Mouse (Mus musculus) 3T3-L1 (cell line): ENCODE results near the gene Rpp40.

Experiments
- DNase-seq: peaks from one replicate; pipeline ENCODE4 v3.0.0-alpha.2; 2015; ENCODE audit warnings: low read depth, low spot score

Gene Rpp40

DNA sequence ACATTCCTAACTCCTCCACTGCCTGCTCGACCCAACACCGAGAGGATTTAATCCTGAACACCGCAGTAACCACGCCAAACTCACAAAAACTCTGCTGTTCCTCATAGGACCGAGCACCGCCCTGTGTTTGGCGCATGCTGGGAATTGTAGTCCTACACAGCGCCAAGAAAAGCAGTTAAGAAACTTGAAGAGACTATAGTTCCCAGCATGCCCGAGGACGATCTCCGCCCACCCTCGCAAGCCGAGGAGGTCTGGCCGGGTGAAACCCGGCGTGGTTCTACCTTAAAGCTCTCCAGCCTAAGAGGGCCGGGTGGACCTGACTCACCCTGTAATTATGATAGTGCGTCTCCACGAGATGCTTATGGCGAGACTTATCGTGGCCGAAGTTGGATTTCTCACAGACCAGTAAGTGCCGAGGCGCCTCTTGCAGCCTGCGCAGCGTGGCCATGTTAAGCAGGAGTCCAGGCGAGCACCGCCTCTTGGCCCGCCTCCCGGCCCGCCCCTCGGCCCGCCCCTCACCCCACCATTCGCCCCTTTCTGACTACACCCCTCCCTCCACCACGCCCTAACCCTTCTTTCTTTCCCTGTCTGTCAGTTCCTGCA lies at the start of gene Rpp40:
Rpp40 (minus strand) TSS at position 481 of the 603 bp plus-strand sequence.
- DNase-seq: peak; percentile 96

DNA sequence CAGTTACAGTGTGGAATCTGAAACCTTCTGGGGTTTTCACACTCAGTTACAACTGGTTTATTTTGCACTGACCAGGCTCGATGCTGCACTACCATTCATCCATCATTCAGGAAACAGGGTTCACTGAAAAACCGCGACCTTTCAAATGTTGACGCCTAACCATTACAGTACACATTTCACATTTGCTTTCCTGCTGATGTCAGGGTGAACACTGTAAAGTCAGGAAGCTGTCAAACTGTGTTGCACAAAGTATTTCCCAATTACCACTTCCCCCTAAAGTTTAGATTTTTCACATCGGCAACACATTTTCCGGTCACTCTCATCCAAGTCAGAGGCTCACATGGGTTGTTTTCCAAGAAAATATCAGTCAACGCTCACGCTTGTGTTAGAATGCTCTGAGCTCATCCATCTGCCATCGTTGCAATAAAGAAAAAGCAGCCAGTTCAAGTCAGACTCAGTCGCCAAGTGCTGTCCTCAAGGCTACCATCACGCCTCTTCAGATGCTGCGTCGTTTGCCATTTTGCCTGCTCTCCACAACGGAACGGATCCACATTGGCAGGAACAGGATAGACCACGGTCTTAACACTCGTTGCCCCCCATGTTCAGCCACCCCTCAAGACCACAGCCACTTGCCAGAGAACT lies 43.8 kb upstream of the Rpp40 start:
- no peak for DNase-seq

DNA sequence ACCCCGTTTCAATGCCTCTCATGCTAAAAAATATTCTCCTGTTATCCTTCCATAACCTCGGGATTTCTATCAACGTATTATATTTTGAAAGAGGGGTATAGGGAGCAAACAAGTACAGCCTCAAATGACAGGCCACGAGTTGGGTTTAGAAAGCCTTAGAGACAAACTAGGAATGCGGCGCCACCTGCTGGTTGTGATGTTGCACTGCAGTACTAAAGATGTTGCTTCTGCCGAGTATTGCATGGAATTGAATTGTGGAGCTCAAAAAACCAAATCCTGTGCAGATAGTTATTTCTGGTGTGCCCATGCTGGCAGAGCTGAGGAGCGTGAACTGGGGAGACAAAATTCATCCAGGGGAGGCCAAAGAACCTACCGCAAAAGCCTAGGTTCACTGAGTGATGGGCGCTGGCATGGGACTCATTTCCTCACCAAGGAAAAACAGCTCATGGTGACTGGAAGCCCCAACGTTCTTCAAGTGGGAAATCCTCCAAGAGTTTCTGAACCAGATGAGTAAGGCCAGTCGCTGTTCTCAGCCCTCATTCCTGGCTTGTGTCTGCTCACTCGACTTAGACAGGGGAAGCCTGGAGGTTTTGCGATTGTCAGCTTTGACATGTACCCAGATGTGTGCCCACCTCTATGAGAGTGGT lies 41.3 kb upstream of the Rpp40 start:
- peak; percentile 88 for DNase-seq

DNA sequence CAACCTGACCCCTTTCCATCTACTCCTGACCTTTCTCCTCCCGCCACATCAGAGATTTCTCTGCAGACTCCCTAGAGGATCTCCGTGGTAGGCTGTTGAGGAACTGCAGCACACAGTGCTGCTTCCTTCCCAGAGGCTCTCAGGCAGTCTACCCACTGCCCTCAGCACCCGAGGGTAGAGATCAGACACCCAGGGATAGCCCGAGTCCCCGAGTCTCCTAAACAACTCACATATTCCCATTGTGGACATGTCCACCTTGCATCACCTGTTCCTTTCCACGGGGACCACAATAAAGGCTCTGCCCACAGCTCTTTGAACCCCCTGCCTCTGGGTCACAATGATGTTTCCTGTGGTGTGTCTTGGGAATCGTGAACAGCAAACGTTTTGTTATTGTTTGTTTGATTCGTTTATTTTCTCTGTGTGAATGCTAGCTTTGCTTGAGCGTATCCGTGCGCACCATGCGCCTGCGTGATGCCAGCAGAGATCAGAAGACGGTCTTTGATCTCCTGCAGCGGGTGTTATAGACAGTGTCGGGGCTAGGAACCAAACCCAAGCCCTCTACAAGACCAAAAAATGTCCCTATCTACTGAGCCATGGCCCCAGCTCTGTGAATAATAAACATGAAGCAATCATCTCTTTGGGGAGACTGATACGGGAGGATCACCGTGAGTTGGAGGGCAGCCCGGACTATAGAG lies 40.6 kb upstream of the Rpp40 start:
- no peak for DNase-seq

DNA sequence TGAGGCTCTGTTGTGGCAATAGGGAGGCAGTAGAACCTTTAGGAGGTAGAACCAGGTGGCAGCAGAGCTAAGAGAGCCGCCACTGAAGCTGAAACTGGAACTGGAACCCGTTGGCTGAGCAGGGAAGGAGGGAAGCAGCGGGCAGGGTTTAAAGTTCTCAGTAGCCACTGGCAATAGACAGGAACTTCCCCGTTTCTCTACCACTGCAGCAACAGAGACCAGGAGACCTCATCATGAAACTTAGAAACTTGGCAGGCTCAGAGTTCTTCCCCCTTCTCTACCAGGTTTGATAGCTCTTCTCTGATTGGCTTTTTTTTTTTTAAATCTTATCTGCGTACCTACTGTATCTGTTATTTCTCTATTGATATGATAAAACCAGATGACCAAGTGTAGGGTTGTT lies 34.8 kb upstream of the Rpp40 start:
- DNase-seq: no peak

DNA sequence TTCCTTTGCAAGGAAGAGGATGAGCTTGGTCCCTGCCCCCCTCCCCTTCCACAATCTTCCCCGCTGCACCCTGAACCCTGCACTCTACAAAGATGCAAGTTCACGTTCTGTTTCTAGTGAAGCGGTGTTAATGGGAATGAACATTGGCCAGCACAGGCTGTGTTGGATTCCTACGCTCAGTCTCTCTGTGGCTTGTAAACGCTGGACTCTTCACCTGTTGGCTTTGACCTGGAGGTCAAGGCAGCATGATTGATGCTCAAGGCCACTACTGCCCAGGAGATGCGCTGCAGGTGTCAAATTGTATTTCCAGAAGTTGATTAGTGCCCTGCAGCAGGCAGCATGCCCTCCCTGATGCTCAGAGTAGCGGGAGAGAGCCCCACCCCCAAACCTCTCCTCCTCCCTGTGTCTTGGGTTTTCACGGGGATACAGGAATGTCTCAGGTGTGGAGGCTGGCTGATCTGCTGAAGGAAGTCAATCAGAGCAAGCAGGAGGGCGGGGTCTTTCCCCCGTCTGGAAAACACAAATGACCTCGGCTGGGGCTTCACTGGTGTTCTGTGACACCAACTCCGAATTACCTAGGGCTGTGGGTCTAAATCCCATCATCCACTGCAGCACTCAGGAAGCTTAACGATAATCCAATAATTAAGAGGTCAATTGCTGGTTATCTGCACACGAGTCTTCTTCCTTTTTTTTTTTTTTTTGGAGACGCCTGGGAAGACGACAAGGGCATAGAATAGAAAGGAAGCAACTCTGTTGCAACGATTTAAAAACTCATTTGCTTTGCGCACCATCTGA lies 33.9 kb upstream of the Rpp40 start:
- no peak for DNase-seq

DNA sequence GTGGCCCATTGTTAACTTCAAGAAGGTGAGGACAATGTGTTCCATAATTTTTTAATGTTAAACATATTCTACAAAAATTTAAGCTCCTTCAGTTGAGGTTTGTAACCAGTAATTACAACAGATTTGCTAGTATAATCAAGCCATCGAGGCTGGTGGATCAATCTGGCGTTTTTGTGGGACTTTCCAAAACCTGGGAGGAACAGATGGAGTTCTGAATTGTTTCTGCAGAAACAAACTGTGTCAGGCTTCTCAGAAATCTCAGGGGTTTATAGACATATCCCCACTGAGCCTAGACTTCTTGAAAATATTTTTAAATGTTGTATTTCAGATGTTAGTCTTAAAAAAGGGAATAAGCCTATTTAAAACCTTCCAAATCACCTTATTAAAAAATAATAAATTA lies 31.8 kb upstream of the Rpp40 start:
- no peak for DNase-seq

DNA sequence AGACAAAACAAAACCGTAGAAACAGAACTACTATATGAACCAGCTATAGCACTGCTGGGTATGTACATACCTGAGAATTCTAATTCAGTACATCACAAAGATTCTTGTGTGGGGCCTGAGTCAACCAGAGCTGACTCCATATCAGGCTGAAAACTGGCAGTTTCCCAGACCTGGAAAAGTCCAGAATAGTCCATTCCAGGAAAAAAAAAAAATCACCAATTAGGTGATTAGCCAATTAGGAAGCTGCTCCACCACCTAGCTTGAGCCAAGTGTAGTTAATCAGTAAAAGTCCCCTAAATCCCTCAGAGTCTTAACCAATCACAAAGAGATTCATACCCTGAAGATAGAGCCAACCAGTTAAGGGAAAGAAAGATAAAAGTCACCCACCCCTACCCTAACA lies 5.3 kb upstream of the Rpp40 start:
- no peak for DNase-seq

DNA sequence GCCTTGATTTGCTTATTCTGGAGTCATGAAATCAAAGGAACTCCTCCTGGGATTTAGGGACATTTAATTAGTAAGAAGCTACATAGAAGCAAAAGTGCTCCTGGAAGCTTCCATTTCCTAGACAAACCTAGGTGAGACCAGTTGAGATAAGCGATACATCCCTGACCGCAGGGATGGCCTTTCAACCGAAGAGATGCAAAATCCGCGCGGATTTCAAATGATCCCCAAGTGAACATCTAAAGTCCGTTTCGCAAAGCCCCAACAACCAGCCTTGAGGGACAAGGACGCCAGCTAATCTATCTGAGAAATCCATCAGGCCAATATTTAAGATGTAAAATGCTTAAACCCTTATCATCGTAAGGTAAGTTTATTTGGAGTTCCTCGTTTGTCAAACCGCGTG lies 781 bp downstream of the Rpp40 start:
- no peak for DNase-seq

DNA sequence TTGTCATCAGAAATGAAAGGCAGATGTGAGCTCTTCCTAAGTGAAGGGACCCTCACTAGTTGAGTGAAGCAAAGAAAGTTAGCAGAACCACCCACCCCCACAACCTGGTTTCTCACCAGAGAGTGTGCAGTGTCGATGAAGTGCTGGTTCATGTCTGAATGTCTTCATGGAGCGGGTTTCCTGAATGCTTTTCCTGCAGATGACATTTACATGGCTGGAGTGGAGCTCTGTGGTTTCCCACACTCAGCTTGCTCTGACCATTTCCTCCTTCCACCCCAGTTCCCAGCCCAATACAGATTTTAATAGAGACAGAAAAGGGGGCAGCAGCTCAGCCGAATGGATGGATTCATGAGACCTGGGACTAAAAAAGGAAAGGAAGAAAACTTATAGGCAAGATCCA lies 13.3 kb downstream of the Rpp40 start:
- no peak for DNase-seq

DNA sequence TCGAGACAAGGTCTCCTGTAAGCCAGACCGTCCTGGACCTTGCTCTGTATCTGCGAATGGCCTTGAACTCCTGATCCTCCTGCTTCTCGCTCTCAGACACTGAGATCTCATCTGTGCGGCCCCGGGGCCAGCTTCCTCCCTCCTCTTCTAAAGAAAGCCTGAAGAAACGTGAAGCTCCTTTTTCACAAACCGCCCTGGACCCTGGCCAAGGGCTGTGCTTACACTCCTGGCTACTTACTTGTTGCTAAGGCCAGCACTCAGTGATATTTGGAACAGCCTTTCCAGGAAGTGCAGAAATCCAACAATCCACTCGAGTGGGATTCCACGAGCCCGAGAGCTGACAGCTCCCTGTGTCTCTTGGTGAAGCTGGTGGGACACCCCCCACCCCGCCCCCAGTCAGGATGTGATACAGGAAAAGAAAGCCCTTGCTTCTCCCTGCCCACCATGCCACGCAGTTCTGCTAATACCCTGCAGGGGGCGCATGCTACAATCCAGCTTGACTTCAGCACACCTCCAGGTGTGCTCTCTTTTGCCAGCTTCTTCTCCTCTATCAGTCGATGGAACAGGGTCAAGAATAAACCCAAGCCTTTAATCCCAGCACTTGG lies 19.9 kb downstream of the Rpp40 start:
- peak; percentile 28 for DNase-seq

DNA sequence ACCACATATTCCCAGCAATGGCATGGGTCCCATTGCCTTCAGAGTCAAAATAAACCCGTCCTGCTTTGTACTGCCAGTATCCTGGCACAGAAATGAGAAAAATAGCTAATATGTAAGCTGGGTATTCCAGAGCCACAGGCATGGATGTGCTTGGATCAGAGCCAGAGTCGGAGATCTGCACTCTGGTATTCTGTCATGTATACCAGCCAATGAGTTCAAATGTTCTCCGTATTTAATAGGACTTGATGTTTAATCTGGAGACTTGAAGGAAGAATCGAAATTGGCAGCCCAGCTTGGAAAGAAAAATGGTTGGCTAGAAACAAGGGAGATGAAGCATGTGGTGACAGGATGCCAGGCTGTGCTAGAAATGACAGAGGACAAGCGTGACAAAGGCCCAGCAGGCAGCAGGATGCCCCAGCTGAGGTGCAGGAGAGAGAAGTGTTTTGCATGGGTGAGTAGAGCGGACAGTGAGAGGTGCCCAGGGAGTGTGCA lies 25.6 kb downstream of the Rpp40 start:
- no peak for DNase-seq

DNA sequence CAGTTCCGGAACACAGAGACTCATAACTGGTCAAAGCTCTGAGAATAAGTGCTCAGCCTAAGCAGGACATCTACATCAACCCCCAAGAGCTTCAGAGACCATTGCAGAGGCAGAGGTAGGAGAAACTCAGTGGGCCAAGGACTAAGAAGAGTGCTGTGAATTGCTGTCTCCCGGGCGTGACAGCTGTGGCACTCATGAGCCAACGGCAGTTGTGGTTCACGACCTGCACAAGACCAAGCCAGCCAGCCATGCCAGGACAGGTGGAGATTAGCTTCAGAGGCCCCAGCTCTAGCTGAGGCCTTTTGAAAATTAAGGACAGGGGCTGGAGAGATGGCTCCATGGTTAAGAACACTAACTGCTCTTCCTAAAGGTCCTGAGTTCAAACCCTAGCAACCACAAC lies 26.6 kb downstream of the Rpp40 start:
- no peak for DNase-seq

DNA sequence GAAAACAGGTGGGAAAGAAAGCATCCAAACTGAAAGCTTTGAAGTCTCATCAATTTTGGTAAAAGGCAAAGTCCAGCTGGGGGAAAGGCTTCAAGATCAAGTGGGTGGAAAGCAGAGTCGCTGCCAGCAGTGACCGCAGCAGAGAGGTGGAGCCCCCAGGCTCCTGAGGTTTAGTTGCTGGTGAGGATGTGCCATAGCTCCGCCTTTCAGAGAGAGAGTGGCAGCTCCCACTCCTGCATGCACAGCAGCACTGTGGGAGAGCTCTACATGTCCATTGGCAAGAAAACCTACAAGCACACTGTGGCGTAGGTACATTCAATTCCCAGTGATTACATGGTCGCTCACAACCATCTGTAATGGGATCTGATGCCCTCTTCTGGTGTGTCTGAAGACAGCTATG lies 27.1 kb downstream of the Rpp40 start:
- no peak for DNase-seq

DNA sequence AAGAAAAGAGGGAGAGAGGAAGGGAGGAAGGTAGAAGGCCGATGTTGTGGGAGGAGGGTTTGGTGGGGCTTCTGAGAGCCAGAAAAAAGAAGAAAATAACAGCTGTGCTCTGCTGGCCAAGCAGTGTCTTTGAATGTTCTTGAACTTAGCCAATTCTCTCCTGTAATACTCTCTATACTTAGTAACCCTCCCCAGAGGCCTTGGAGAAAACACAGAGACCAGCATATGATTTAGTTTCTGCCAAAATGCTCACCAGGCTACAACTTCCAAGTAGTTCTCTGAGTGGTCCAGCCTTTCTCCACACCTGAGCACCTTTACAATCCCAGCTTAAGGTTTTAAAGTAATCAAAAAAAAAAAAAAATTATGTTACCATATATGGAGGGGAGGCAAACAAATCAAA lies 27.9 kb downstream of the Rpp40 start:
- DNase-seq: no peak

DNA sequence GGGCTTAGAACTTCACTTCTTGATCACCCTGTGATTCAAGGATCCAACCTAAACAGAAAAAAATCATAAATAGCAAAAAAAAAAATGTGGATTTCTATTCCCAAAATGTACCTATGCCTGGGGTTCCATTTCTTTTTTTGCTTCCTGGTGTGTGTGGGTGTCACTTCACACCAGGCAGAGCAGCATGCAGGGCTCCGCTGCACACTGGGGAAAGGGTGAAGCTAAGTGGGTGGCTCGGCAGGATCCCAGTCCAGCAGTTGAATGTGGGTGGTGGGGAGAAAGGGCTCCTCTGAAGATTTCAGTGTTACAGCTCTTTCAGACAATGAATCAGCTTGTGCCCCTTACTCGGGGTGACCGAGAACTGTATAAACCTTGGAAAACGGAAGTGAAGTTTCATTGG lies 30.8 kb downstream of the Rpp40 start:
- DNase-seq: no peak

DNA sequence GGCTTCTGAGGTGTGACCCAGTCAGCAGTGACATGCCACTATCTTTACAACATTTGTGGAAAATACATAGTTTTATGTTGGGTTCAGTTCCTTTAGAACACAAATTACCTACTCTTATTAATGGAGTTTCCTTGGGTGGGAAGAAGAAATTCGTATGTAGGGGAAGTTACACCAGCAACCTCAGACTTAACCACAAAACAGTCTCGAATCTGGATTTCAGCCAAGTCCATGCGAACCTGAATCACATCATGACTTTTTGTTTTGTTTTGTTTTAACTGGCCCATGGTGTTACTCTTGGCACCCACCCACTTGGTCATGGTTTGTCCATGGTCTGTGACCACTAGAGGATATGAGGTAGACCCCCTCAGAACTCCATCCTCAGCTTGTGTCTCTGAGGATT lies 35.1 kb downstream of the Rpp40 start:
- DNase-seq: peak; percentile 44

DNA sequence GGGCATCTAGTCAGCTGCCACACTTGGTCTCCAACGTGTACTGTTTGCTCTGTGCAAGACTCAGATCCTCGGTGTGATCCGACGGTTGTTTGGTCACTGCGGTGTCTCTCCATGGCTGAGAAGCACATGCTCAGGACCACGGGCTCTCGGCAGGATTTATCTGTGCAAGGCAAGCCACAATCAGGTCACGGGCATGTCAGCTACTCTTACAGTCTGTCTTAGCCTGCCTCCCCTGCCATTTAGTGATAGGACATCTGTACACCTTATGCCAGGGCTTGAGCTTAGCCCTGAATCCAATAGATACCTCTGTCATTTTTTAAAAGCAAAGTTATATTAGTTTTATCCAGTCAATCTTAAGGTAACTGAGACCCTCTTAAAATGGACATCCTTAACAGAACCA lies 35.5 kb downstream of the Rpp40 start:
- no peak for DNase-seq

DNA sequence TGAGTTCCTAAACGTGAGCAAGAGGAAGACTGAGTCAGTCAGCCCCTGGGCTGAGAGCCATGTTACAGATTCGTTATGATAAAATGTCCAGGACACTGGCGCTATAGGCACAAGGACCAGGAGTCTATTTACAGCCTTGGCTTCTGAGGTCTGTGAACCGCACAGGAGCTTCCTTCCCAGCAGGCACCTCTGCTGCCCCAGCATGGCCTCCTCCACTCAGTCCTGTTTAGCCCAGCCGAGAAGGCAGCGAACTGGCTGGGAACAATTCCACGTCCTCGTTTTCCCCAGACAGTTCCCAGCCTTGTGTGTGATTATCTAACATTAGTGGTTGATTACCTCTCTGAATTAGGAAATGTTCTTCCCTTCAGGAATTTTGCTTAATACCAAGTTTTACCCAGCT lies 45.2 kb downstream of the Rpp40 start:
- DNase-seq: peak; percentile 4

DNA sequence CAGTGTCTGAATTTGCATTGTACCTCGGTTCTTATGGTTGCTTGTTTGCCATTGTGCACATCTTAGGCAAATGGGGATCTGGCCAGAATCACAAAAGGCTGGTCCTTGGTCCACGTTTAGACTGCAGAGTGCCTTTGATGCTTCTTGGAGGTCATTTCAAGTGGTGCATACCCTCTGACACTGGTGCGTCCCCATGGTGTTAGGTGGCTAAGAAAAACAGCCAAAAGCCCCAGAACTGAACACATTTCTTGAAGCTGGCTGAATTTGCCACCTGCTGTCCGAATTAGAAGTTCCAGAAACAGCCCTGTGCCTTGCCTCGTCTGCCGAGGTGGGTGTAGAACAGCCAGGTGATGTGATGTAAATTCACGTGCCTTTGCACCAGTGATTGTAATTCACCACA lies 48.7 kb downstream of the Rpp40 start:
- no peak for DNase-seq

DNA sequence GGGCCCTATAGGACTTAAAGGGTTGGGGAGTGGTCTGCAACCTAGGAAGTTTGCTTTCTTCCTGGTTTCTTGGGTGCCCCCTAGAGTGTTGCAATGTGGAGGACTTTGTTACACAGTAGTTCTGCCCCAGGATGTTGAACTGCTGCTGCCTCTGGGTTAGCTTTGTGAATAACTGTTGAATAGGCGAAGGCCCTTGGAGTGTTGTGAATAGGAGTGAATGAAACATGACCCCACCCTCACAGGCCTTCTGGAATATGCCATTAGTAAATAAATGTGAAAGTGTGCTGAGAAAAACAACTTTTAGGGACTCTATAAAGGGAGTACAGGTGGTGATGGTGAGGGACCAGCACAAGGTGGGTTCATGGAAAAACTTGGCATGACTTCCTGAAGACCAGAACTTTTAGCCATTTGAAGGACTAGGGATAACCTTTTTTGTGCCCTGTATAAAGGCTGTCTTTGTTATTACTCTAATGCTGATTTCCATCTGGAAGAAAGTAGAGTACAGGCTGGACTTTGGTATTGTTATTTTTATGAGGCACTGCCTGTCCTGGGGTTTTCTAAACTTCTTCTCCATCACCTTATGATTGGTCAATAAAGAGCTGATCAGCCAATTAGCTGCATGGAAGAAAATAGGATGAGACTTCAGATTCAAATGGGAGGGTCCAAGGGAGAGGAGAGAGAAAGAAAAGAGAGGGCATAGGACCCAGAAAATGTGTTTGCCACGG lies 53.1 kb downstream of the Rpp40 start:
- no peak for DNase-seq
